Mouse (Mus musculus): ENCODE results near the gene Hook2. TPM values are rescaled to one million over a fixed set of nuclear protein-coding genes. Genes with fewer than 3 reads are reported as not detected.

Gene Hook2
- polyA plus RNA-seq, 1 experiment = 0.46 TPM

DNA sequence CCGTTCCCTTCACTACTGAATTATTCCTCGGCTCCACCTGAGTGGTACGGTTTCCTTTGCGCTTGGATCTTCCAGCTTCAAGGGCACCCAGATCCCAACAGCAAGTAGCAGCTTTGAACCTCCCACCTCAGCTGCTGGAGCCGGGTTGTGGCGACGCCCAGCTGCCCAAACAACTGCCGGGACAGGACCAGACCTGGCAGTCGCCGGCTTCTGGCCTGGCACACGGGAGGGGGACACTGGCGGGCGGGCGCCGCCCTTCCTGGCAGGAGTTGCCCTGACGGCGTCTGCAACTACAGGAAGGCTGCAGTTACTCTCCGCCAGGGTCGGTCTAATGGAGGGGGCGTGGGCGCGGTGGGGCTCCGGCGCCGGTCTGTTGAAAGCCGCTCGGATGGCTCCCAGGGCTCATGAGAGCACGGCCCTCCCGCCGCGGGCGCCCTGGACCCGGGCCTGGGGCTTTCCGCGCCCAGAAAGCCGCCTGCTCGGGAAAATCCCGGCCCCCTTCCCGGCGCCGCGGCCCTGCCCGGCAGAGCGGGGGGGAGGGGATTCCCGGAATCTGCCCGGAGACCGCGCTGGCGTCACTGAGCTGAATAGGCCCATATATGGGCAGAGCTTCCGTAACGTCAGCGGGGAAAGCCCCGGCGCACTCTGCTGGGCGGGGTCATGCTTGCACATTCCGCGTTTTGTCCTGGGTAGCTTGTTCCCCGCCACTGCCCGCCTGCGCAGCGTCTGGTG, 14.2 kb upstream of the Hook2 start:
- TF ChIP-seq GATA1 (IDR thresholded peaks at IDR 0.05; ENCODE audit: low read length) = no peak
- TF ChIP-seq TAL1 (IDR thresholded peaks at IDR 0.05; ENCODE audit: low read length) = no peak
- Histone ChIP-seq H3K4me3 (replicated peaks) (peak overlapping the region; percentile 71), H3K9me3 (ENCODE audit: control insufficient read depth, low read length) (no peaks in the 10 kb centered on the region), H3K4me1 (ENCODE audit: control insufficient read depth) (peaks cover 100% of the 10 kb centered on the region), H3K27me3 (ENCODE audit: control insufficient read depth) (peaks cover 16% of the 10 kb centered on the region), H3K36me3 (ENCODE audit: control insufficient read depth) (peaks cover 43% of the 10 kb centered on the region)

GRCm38 (mm10) chr8:84976763-84977434, 13.5 kb upstream of the Hook2 start:
- Histone ChIP-seq H3K4me3 (replicated peaks) (peak overlapping the region; percentile 71), H3K27me3 (ENCODE audit: control insufficient read depth) (peaks cover 16% of the 10 kb centered on the region), H3K4me1 (ENCODE audit: control insufficient read depth) (peaks cover 98% of the 10 kb centered on the region), H3K36me3 (ENCODE audit: control insufficient read depth) (peaks cover 36% of the 10 kb centered on the region), H3K9me3 (ENCODE audit: control insufficient read depth, low read length) (no peaks in the 10 kb centered on the region)
- TF ChIP-seq TAL1 (IDR thresholded peaks at IDR 0.05; ENCODE audit: low read length) (no peak), GATA1 (IDR thresholded peaks at IDR 0.05; ENCODE audit: low read length) (no peak)

DNA sequence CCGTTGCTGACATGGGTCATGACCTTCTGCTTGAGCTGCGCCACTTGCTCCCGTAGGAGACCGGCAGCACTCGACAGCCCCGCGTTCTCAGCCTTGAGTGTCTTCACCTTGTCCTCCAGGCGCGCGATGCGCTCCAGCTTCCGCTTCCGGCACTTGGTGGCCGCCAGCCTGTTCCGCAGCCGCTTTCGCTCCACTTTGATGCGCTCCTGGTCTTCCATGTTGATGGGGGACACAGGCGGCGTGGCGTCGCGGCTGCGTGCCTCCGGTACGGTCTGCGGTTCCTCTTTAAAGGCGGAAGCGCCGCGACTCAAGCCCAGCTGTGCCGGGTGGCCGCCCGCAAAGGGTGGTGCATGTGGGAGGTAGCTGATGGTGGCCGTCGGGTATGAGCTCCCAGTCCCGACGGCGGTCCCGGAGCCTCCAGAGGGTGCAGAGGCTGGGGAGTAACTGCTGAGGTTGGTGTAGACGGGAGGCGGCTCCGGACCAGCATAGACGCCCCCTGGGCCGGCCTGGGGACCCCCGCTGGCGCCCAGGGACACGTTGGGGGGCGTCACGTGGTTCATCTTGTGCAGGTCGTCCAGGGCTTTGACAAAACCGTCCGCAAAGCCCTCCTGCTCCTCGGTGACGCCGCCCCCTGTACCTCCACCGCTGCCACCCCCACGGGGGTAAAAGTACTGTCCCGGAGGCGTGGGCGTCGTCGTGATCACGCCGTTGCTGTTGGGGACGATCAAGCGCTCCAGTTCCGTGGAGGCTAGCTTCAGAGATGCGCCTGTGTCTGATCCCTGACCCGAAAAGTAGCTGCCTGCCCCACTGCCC, 12.8 kb upstream of the Hook2 start:
- H3K4me3 ChIP-seq (replicated peaks) = peak overlapping the region; percentile 71
- peaks cover 28% of the 10 kb centered on the region for H3K36me3 ChIP-seq (ENCODE audit: control insufficient read depth)
- TF ChIP-seq GATA1 (IDR thresholded peaks at IDR 0.05; ENCODE audit: low read length) = no peak
- no peak for TF ChIP-seq TAL1 (IDR thresholded peaks at IDR 0.05; ENCODE audit: low read length)
- H3K9me3 ChIP-seq (ENCODE audit: control insufficient read depth, low read length) = no peaks in the 10 kb centered on the region
- peaks cover 16% of the 10 kb centered on the region for H3K27me3 ChIP-seq (ENCODE audit: control insufficient read depth)
- H3K4me1 ChIP-seq (ENCODE audit: control insufficient read depth) = peaks cover 98% of the 10 kb centered on the region

DNA sequence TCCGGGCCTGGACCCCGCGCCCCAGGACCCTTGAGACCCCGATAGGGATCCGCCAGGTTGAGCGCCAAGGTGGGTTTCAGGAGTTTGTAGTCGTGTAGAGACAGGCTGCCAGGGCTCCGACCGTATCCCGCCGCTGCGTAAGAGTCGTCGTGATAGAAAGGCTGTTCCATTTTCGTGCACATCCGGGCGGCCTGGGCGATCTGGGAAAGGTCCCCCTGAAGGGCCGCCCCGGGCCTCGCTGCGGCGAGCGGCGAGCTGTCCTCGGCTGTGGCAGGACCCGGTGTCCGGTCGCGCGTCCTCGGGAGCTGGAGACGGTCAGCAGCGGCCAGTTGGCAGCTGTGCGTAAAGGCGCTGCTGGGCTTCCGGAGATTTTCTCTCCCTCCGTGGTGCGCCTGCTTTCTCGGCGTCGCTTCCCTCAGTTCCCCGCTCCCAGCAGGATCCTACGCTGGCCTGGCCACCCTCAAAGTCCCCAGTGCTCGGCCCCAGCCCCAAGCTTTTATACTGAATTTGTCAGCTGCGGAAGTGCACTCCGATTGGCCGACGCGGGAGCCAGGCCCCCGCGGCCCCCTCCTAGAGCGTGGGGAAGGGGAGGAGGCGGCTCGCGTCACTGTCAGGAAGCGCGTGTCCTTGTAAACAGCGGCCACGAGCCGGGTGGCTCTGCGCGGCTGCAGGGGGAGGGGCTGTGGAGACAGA, 12.0 kb upstream of the Hook2 start, which contains the start of gene Junb:
Gene Junb, minus strand, starts transcription at position 471 of the 693 bp plus-strand sequence.
- TF ChIP-seq GATA1 (IDR thresholded peaks at IDR 0.05; ENCODE audit: low read length) (no peak), TAL1 (IDR thresholded peaks at IDR 0.05; ENCODE audit: low read length) (no peak)
- Histone ChIP-seq H3K4me1 (ENCODE audit: control insufficient read depth) (peaks cover 95% of the 10 kb centered on the region), H3K9me3 (ENCODE audit: control insufficient read depth, low read length) (no peaks in the 10 kb centered on the region), H3K27me3 (ENCODE audit: control insufficient read depth) (peaks cover 16% of the 10 kb centered on the region), H3K4me3 (replicated peaks) (peak within 1 kb of the TSS; percentile 71), H3K36me3 (ENCODE audit: control insufficient read depth) (peaks cover 21% of the 10 kb centered on the region)

DNA sequence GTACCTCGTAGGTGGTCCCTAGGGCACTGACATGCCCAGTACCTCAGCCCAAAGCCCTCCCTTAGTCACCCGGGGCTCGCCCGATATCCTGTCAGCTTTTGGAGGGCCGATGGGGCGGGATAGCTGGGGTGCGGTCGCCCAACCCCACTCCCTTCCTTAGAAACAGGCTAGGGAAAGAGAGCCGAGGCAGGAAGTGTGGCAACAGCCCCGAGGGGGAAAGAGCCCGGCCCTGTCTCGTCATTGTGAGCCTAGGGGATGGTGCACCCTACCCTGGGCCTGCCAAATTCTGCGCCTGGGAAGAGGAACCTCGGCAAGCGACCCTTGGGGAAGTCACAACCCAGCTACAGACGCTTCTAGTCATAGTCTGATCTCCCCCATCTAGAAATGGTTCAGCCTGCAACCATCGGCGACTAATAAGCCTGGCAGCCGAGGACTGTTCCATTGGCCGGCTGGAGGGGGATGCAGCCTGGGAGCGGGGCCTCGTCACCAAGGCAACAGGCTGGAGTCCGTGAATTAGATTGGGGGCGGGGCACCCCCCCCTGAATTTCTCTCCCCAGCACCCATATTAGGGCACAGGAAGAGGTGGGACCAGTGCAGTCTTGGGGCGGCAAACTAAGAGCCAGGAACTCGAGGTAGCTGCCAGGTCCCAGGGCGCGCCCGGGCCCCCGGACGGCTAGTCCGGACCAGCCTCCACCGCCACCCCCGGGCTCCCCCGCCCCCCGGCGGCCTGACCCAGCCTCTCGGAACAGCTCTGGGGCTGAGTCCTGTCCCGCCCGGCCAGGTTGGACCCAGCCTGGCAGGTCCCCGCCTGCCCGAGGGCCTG, 10.6 kb upstream of the Hook2 start:
- Histone ChIP-seq H3K27me3 (ENCODE audit: control insufficient read depth) (peaks cover 16% of the 10 kb centered on the region), H3K4me1 (ENCODE audit: control insufficient read depth) (peaks cover 95% of the 10 kb centered on the region), H3K4me3 (replicated peaks) (peak overlapping the region; percentile 71), H3K36me3 (ENCODE audit: control insufficient read depth) (peaks cover 7% of the 10 kb centered on the region), H3K9me3 (ENCODE audit: control insufficient read depth, low read length) (no peaks in the 10 kb centered on the region)
- TF ChIP-seq GATA1 (IDR thresholded peaks at IDR 0.05; ENCODE audit: low read length) (no peak), TAL1 (IDR thresholded peaks at IDR 0.05; ENCODE audit: low read length) (no peak)

DNA sequence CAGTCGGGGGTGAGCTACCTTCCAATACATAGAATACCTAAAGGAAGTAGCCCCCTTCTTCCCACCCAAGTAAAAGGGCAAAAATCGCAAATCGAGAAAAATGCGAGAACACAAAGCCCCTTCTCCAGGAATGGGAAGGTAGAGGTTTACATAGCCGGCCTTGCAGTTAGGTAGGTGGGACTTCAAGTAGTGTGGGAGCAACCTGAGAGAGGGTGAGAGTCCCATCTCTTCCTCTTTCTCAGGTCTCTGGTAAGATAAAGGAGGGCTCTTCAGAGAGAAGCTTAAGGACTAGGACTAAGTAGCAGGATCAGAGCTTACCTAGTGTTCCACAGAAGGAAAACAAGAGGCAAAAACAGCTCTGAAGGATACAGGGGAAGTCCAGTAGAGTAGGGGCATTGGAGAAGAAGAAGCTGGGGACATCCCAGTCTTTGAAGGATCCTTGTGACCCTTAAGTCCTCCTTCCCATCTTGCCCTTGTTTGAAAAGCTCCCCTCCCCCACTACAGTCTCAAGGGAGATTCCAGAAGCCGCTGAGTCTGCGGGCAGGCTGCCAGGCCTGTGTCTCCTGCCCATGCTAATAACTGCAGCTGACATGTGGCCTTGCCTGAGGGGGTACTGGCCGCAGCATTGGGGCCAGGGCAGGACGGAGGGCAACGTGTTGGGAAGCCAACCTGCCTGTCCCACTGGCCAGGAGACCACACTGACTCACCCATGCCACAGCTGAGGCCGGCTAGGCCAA, 9.6 kb upstream of the Hook2 start:
- TF ChIP-seq TAL1 (IDR thresholded peaks at IDR 0.05; ENCODE audit: low read length) (no peak), GATA1 (IDR thresholded peaks at IDR 0.05; ENCODE audit: low read length) (no peak)
- no peaks in the 10 kb centered on the region; the same call in 1 of the 2 replicates for H3K36me3 ChIP-seq (ENCODE audit: control insufficient read depth)
- H3K27me3 ChIP-seq (ENCODE audit: control insufficient read depth) = peaks cover 16% of the 10 kb centered on the region
- H3K4me1 ChIP-seq (ENCODE audit: control insufficient read depth) = peaks cover 95% of the 10 kb centered on the region
- H3K4me3 ChIP-seq (replicated peaks) = peak overlapping the region; percentile 71
- no peaks in the 10 kb centered on the region for H3K9me3 ChIP-seq (ENCODE audit: control insufficient read depth, low read length)

- no peak for TF ChIP-seq GATA1 (IDR thresholded peaks at IDR 0.05; ENCODE audit: low read length)
- TF ChIP-seq TAL1 (IDR thresholded peaks at IDR 0.05; ENCODE audit: low read length) = no peak
- Histone ChIP-seq H3K4me3 (replicated peaks) (no peak overlapping the region), H3K4me1 (ENCODE audit: control insufficient read depth) (peaks cover 95% of the 10 kb centered on the region), H3K27me3 (ENCODE audit: control insufficient read depth) (peaks cover 16% of the 10 kb centered on the region), H3K9me3 (ENCODE audit: control insufficient read depth, low read length) (no peaks in the 10 kb centered on the region), H3K36me3 (ENCODE audit: control insufficient read depth) (no peaks in the 10 kb centered on the region)
Measured at GRCm38 (mm10) chr8:84981644-84982498, 8.5 kb upstream of the Hook2 start.

Data from erythroblast, embryonic 14.5 days (primary cell).